Mouse (Mus musculus) kidney, embryonic 15.5 days (tissue): ENCODE measurements around the gene Dbndd2. TPM values are rescaled to one million over a fixed set of nuclear protein-coding genes. Genes with fewer than 3 reads are reported as not detected.

Source experiments
- ATAC-seq: fragments of 200-750 bp; cut with Nextera tagmentation; replicated peaks from 2 replicates; pipeline ENCODE4 v1.8.0; 2017; ENCODE audit warnings: moderate TSS enrichment; ENCODE audit not compliant: low FRiP score
- H3K27ac ChIP-seq: fragments of 300-500 bp; sonication (generic); 2 replicates; pipeline ENCODE4 v1.5.1; 2015; ENCODE audit warnings: mild to moderate bottlenecking, inconsistent platforms
- H3K27me3 ChIP-seq: fragments of 300-500 bp; sonication (generic); 2 replicates; pipeline ENCODE4 v1.6.1; 2015; ENCODE audit warnings: inconsistent platforms
- H3K36me3 ChIP-seq: fragments of 300-500 bp; sonication (generic); 2 replicates; pipeline ENCODE4 v1.6.1; 2015; ENCODE audit warnings: inconsistent platforms
- H3K4me1 ChIP-seq: fragments of 300-500 bp; sonication (generic); 2 replicates; pipeline ENCODE4 v1.6.1; 2015; ENCODE audit warnings: inconsistent platforms
- H3K4me2 ChIP-seq: fragments of 300-500 bp; sonication (generic); 2 replicates; pipeline ENCODE4 v1.6.1; 2015; ENCODE audit warnings: moderate library complexity, mild to moderate bottlenecking, inconsistent platforms
- H3K4me3 ChIP-seq: fragments of 300-500 bp; sonication (generic); replicated peaks from 2 replicates; pipeline ENCODE4 v1.5.1; 2015; ENCODE audit warnings: mild to moderate bottlenecking, inconsistent platforms
- H3K9ac ChIP-seq: fragments of 300-500 bp; sonication (generic); 2 replicates; pipeline ENCODE4 v1.6.1; 2015; ENCODE audit warnings: mild to moderate bottlenecking, inconsistent platforms
- H3K9me3 ChIP-seq: fragments of 300-500 bp; sonication (generic); replicated peaks from 2 replicates; pipeline ENCODE4 v1.6.1; 2016; ENCODE audit warnings: inconsistent platforms
- WGBS: fragments of 180-500 bp; shearing (Covaris S2); methylation state at CpG from one replicate; pipeline ENCODE4 v1.1.7; 2015; ENCODE audit warnings: mixed read lengths; 5-methylcytosine and 5-hydroxymethylcytosine counted together
- polyA plus RNA-seq: library from polyadenylated mRNA; unstranded; fragments of >200 nt; fragmentation: Nextera tagmentation; extraction: Ambion mirVana; gene quantifications from 2 replicates; pipeline ENCODE4 v1.2.1, GENCODE M21; 2015

Dbndd2 gene
- polyA plus RNA-seq, 1 experiment from 2014 or later: 14.0 TPM

DNA sequence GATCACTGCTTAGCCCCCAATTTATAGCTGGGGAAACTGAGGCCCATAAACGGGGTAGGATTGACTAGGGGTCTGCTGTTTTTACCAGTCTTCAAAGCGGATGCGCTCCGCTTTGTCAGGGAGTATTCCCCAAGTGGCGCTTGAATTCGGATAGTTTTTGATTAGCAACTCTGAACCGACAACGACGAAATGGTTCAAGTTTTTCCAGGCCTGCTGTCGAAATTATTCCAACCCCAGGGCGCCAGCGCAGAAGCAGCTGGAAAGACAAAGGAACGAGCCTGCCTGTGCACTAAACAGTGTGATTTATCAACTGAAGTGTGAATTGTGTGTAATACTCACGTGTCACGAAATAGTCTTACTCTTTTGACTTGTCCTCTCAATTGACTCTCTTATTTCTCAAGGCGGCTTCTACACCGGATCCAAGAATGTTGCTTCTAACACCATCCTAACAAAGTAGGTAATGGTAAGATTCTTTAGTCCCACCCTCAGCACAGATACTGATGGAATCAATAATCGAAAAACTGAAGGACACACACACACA lies 42.4 kb upstream of the Dbndd2 start, which contains the start of gene Sdc4:
Gene Sdc4, minus strand, starts transcription at position 428 of the 541 bp plus-strand sequence.
- Histone ChIP-seq H3K36me3 (no peaks in the 10 kb centered on the region), H3K4me2 (peak within 1 kb of the TSS; percentile 78), H3K4me1 (peaks cover 49% of the 10 kb centered on the region), H3K9ac (peak within 1 kb of the TSS; percentile 72), H3K27ac (peak within 1 kb of the TSS; percentile 86), H3K4me3 (peak within 1 kb of the TSS; percentile 63), H3K27me3 (peaks cover 4% of the 10 kb centered on the region; the same call in 1 of the 2 replicates), H3K9me3 (no peaks in the 10 kb centered on the region)
- 8% methylated on average over 18 of the region's 18 CpGs for WGBS
- no peak for ATAC-seq

- Histone ChIP-seq H3K4me2 (no peak overlapping the region), H3K27ac (no peak overlapping the region), H3K9me3 (no peaks in the 10 kb centered on the region), H3K4me3 (no peak overlapping the region), H3K9ac (no peak overlapping the region), H3K36me3 (no peaks in the 10 kb centered on the region), H3K27me3 (peaks cover 4% of the 10 kb centered on the region; the same call in 1 of the 2 replicates), H3K4me1 (peaks cover 38% of the 10 kb centered on the region)
- WGBS: 89% methylated on average over 2 of the region's 2 CpGs
- ATAC-seq: no peak
These were observed 41.2 kb upstream of the Dbndd2 start for GRCm38 (mm10) chr2:164444701-164445100.

- peaks cover 29% of the 10 kb centered on the region for H3K4me1 ChIP-seq
- H3K4me3 ChIP-seq: no peak overlapping the region
- H3K36me3 ChIP-seq: no peaks in the 10 kb centered on the region
- no peaks in the 10 kb centered on the region for H3K9me3 ChIP-seq
- no peak for ATAC-seq
- no peak overlapping the region for H3K9ac ChIP-seq
- 80% methylated on average over 3 of the region's 3 CpGs for WGBS
- H3K27ac ChIP-seq: no peak overlapping the region
- no peak overlapping the region for H3K4me2 ChIP-seq
- H3K27me3 ChIP-seq: peaks cover 4% of the 10 kb centered on the region; the same call in 1 of the 2 replicates
These were observed 40.4 kb upstream of the Dbndd2 start for GRCm38 (mm10) chr2:164445399-164446085.

DNA sequence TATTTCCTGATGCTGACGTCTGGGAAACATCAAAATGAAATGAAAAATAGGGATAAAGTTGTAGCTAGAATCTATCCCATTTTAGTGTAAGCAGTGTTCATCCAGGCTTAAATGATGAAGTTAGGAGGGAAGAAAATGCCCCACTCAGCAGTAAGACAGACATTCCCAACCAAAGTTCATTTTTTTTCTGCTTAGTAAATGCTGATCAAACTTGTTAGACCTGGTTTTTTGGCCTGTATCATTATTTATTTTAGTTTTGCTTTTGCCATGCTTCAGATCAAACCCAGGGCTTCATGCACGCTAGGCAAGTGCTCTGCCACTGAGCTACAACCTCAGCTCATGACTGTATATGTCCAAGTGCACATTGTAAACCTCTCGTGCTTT lies 39.8 kb upstream of the Dbndd2 start:
- H3K4me3 ChIP-seq: no peak overlapping the region
- no peaks in the 10 kb centered on the region for H3K36me3 ChIP-seq
- H3K9me3 ChIP-seq: no peaks in the 10 kb centered on the region
- no peak overlapping the region for H3K4me2 ChIP-seq
- ATAC-seq: no peak
- H3K4me1 ChIP-seq: peaks cover 24% of the 10 kb centered on the region
- H3K27me3 ChIP-seq: peaks cover 4% of the 10 kb centered on the region; the same call in 1 of the 2 replicates
- no peak overlapping the region for H3K27ac ChIP-seq
- H3K9ac ChIP-seq: no peak overlapping the region
- 79% methylated on average over 3 of the region's 3 CpGs for WGBS

DNA sequence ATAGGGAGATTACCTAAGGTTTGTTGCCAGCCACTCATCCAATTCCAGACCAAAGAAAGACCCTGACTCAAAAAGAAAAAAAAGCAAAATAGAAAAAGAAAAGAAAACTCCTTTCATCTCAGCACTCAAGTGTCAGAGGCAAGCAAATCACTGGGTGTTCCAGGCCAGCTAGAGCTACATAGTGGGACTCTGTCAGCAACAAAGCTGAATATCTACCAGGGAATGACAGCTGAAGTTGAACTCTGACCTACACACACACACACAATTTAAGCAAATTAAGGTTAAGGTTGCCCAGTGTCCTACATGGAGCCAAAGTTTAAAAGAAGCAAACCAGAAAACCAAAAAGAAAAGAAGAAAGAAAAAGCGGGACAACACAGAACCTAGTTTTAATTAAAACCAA lies 37.8 kb upstream of the Dbndd2 start:
- peaks cover 22% of the 10 kb centered on the region for H3K4me1 ChIP-seq
- H3K27me3 ChIP-seq: no peaks in the 10 kb centered on the region
- no peak overlapping the region for H3K27ac ChIP-seq
- H3K36me3 ChIP-seq: no peaks in the 10 kb centered on the region
- H3K9ac ChIP-seq: no peak overlapping the region
- WGBS: 94% methylated on average over 1 of the region's 1 CpGs
- H3K4me2 ChIP-seq: no peak overlapping the region
- H3K4me3 ChIP-seq: no peak overlapping the region
- no peak for ATAC-seq
- H3K9me3 ChIP-seq: no peaks in the 10 kb centered on the region

DNA sequence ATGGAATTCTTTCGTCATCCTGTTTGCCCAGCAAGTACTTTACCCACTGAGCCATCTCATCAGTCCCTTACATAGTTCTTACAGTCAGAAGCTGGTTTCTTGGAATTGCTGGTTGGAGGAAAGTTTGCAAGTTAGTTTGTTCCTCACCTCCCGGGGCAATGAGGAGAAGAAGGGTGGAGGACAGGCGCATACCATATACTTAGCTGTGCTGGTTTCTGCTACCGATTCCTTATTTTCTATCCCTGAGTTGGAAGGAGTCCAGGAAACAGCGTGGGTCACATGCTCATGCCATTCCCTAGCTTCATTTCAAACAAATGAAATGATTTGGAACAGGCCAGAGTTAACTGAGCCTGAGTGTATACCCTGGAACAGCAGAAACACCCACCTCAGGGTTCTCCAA lies 37.0 kb upstream of the Dbndd2 start:
- no peak overlapping the region for H3K4me2 ChIP-seq
- no peak overlapping the region for H3K4me3 ChIP-seq
- H3K27me3 ChIP-seq: no peaks in the 10 kb centered on the region
- no peaks in the 10 kb centered on the region for H3K9me3 ChIP-seq
- peaks cover 15% of the 10 kb centered on the region for H3K4me1 ChIP-seq
- H3K36me3 ChIP-seq: no peaks in the 10 kb centered on the region
- H3K27ac ChIP-seq: no peak overlapping the region
- ATAC-seq: no peak
- 75% methylated on average over 5 of the region's 5 CpGs for WGBS
- H3K9ac ChIP-seq: no peak overlapping the region

DNA sequence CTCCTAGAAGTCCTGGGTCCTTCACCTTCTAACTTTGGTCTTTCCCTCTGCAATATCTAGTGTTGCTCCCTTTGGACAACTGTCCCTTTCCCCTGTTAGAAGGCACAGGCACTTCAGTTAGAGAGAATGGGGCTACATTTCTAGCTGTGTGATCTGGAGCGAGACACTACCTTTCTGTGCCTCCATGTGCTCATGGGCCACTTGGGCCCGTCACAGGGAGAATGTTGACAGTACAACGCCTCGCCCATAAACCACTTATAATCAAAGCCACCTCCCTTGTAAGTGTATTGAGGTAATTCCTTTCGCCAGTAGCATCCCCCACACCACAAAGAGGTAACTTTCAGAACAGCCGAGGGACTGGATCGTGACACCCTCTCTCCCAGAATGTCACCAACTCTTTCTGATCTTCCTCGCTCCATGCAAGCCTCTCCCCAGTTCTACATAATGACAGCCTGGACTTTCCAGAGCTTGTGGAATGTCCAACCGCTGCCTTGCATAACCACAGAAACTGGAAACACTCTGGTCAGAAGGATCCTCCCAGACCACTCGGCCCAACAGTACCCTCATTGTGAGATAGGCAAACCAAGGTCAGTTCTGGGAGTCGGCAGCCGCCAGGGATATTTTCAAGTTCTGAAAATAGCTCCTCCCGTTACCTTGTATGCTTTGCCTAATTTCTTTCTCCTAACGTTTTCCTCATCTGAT lies 36.4 kb upstream of the Dbndd2 start:
- 77% methylated on average over 14 of the region's 14 CpGs for WGBS
- ATAC-seq: no peak
- H3K27me3 ChIP-seq: no peaks in the 10 kb centered on the region
- no peak overlapping the region for H3K4me2 ChIP-seq
- no peak overlapping the region for H3K9ac ChIP-seq
- H3K4me1 ChIP-seq: peaks cover 21% of the 10 kb centered on the region
- H3K4me3 ChIP-seq: no peak overlapping the region
- H3K27ac ChIP-seq: no peak overlapping the region
- no peaks in the 10 kb centered on the region for H3K36me3 ChIP-seq
- H3K9me3 ChIP-seq: no peaks in the 10 kb centered on the region

DNA sequence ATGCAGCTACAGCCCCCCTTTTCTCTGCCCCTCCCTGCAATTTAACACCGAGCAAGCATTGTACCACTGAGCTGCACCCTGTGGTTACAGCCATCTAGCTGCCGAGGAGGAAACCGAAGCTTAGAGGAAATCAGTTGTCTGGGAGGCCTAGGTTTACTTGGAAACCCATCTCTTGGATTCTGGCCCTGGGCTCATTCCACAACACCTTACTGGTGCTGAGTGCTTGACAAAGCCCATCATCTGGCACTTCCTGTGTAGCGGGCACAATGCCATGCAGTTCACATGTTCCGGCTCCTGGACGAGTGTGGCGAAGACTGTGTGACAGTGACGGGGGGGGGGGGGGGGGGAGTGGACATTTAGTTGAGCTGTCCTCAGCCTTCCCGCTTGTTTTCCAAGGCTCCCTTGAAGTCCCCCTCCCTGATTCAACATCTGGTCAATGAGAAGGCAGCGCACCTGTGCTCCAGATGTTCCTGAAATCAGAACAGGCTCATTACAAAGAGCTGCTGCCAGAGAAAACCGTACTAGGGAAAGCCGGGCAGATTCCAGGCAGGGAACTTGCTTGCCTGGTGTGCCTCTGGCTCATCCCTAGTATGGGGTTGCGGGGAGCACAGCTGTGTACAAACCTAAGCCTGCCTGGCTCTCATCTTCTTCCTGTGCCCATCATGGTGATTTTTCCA lies 33.8 kb upstream of the Dbndd2 start:
- no peak overlapping the region for H3K4me3 ChIP-seq
- no peaks in the 10 kb centered on the region for H3K9me3 ChIP-seq
- H3K4me2 ChIP-seq: no peak overlapping the region
- no peaks in the 10 kb centered on the region for H3K27me3 ChIP-seq
- H3K4me1 ChIP-seq: peaks cover 47% of the 10 kb centered on the region
- WGBS: 49% methylated on average over 13 of the region's 13 CpGs
- H3K27ac ChIP-seq: no peak overlapping the region
- no peak for ATAC-seq
- no peaks in the 10 kb centered on the region for H3K36me3 ChIP-seq
- no peak overlapping the region for H3K9ac ChIP-seq

DNA sequence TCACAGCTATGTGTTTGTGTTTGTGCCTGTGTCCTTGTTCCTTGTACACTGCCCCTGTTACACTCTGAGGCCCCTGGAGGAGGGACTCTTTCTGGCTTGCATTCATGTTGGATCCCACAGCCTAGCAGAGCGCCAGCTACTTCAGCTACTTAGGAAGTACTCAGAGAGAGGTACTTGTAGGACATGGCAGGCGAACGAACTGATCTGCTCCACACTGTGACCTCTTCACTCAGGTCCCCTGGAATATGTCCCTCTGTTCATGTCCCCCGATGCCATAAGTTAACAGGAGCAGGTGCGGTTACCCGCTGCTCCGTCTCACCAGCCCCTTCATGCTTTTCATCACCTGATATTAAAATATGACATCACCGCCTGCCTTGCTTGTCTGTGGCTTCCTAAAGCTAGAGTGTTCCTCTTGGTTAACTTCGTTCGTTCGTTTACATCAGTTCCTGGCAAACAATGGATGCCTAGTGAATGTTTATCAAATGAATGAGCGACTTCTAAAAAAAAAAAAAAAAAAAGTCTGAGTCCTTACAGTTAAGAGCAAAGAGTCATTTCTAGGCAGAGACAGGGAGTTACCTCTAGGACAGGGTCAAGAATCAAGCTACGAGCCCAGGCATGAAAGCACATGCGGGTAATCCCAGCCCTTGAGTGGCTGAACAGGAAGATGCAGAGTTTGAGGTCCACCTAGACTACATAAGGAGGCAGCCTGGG lies 32.7 kb upstream of the Dbndd2 start:
- Histone ChIP-seq H3K36me3 (no peaks in the 10 kb centered on the region), H3K27ac (0 out of 2 replicates have a peak overlapping the region, but pooled peaks have one; percentile 15)

DNA sequence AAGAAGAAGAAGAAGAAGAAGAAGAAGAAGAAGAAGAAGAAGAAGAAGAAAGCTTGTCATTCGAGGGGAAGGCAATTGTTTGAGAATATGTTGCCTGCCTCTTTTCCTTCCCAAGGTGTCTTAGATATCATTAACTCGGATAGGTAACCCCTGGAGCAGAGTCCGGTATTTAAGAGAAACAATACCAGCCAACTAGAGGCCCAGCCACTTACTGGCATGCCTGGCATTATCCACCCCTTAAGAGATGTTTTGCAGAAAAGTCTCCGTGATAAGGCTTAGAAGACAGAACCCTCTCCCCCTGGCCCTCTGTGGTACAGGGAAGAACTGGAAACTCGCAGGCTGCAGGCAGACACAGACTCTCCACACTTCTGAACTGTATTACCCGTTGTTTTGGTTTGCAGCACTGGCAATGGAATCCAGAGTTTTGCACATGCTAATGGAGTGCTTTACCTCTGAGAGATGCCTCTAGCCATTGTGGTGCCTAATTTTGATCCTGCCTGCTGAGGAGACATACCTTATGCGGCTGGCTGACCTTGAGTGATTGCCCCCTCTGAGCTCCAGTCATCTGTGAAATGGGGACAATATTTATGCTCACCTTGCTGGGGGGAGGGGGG lies 31.9 kb upstream of the Dbndd2 start:
- no peak overlapping the region for H3K9ac ChIP-seq
- peak overlapping the region; percentile 93 for H3K27ac ChIP-seq
- peaks cover 53% of the 10 kb centered on the region for H3K4me1 ChIP-seq
- no peaks in the 10 kb centered on the region for H3K36me3 ChIP-seq
- ATAC-seq: no peak
- H3K27me3 ChIP-seq: no peaks in the 10 kb centered on the region
- H3K9me3 ChIP-seq: no peaks in the 10 kb centered on the region
- no peak overlapping the region for H3K4me3 ChIP-seq
- H3K4me2 ChIP-seq: no peak overlapping the region
- 62% methylated on average over 7 of the region's 7 CpGs for WGBS

More for the DNA sequence above, 32.7 kb upstream of the Dbndd2 start:
- H3K9me3 ChIP-seq: no peaks in the 10 kb centered on the region
- H3K27me3 ChIP-seq: no peaks in the 10 kb centered on the region
- no peak overlapping the region for H3K4me2 ChIP-seq
- H3K4me3 ChIP-seq: no peak overlapping the region
- ATAC-seq: no peak
- peaks cover 48% of the 10 kb centered on the region for H3K4me1 ChIP-seq
- no peak overlapping the region for H3K9ac ChIP-seq
- WGBS: 77% methylated on average over 14 of the region's 14 CpGs

- no peaks in the 10 kb centered on the region for H3K9me3 ChIP-seq
- H3K9ac ChIP-seq: no peak overlapping the region
- WGBS: 59% methylated on average over 10 of the region's 10 CpGs
- no peaks in the 10 kb centered on the region for H3K36me3 ChIP-seq
- ATAC-seq: no peak
- no peak overlapping the region for H3K4me2 ChIP-seq
- H3K4me1 ChIP-seq: peaks cover 53% of the 10 kb centered on the region
- H3K27ac ChIP-seq: peak overlapping the region; percentile 93
- H3K27me3 ChIP-seq: no peaks in the 10 kb centered on the region
- H3K4me3 ChIP-seq: no peak overlapping the region
These were observed 31.1 kb upstream of the Dbndd2 start for GRCm38 (mm10) chr2:164454846-164455245.
